Mouse (Mus musculus): ENCODE measurements around the gene Pdzrn4.
"Not testable (repeated sequence)": the region's sequence is repeated elsewhere in the genome, so short reads cannot be mapped to it uniquely, and the experiment has no call there.

Gene Pdzrn4

GRCm38 (mm10) chr15:92396770-92397608, at the start of gene Pdzrn4:
Gene Pdzrn4, plus strand, starts transcription at chr15:92396881.
- no peak for DNase-seq (ENCODE audit: low read depth, low spot score)

- DNase-seq (ENCODE audit: low read depth, low spot score) = no peak
Measured at GRCm38 (mm10) chr15:92347426-92347825, 49.3 kb upstream of the Pdzrn4 start.

GRCm38 (mm10) chr15:92347902-92348301, 48.8 kb upstream of the Pdzrn4 start:
- no peak for DNase-seq (ENCODE audit: low read depth, low spot score)

- DNase-seq (ENCODE audit: low read depth, low spot score) = not testable (repeated sequence)
Measured at GRCm38 (mm10) chr15:92348453-92348852, 48.2 kb upstream of the Pdzrn4 start.

- no peak for DNase-seq (ENCODE audit: low read depth, low spot score)
Measured at GRCm38 (mm10) chr15:92364153-92364552, 32.5 kb upstream of the Pdzrn4 start.

GRCm38 (mm10) chr15:92364592-92364991, 32.1 kb upstream of the Pdzrn4 start:
- no peak for DNase-seq (ENCODE audit: low read depth, low spot score)

- DNase-seq (ENCODE audit: low read depth, low spot score) = no peak
Measured at GRCm38 (mm10) chr15:92394811-92395210, 1.9 kb upstream of the Pdzrn4 start.

- no peak for DNase-seq (ENCODE audit: low read depth, low spot score)
Measured at GRCm38 (mm10) chr15:92398747-92399146, 2.1 kb downstream of the Pdzrn4 start.

GRCm38 (mm10) chr15:92399278-92399677, 2.6 kb downstream of the Pdzrn4 start:
- DNase-seq (ENCODE audit: low read depth, low spot score) = no peak

- DNase-seq (ENCODE audit: low read depth, low spot score) = no peak
Measured at GRCm38 (mm10) chr15:92401554-92401953, 4.9 kb downstream of the Pdzrn4 start.

- no peak for DNase-seq (ENCODE audit: low read depth, low spot score)
Measured at GRCm38 (mm10) chr15:92415323-92415722, 18.6 kb downstream of the Pdzrn4 start.

- DNase-seq (ENCODE audit: low read depth, low spot score) = no peak
Measured at GRCm38 (mm10) chr15:92416141-92416540, 19.5 kb downstream of the Pdzrn4 start.

GRCm38 (mm10) chr15:92416658-92417057, 20.0 kb downstream of the Pdzrn4 start:
- DNase-seq (ENCODE audit: low read depth, low spot score) = no peak

GRCm38 (mm10) chr15:92417120-92417519, 20.4 kb downstream of the Pdzrn4 start:
- DNase-seq (ENCODE audit: low read depth, low spot score) = no peak

GRCm38 (mm10) chr15:92434605-92435004, 37.9 kb downstream of the Pdzrn4 start:
- no peak for DNase-seq (ENCODE audit: low read depth, low spot score)

- no peak for DNase-seq (ENCODE audit: low read depth, low spot score)
Measured at GRCm38 (mm10) chr15:92435306-92435705, 38.6 kb downstream of the Pdzrn4 start.

- no peak for DNase-seq (ENCODE audit: low read depth, low spot score)
Measured at GRCm38 (mm10) chr15:92441630-92442180, 45.0 kb downstream of the Pdzrn4 start.

GRCm38 (mm10) chr15:92447708-92448147, 51.0 kb downstream of the Pdzrn4 start:
- DNase-seq (ENCODE audit: low read depth, low spot score) = no peak

GRCm38 (mm10) chr15:92449112-92449511, 52.4 kb downstream of the Pdzrn4 start:
- no peak for DNase-seq (ENCODE audit: low read depth, low spot score)

- no peak for DNase-seq (ENCODE audit: low read depth, low spot score)
Measured at GRCm38 (mm10) chr15:92452620-92453019, 55.9 kb downstream of the Pdzrn4 start.

- no peak for DNase-seq (ENCODE audit: low read depth, low spot score)
Measured at GRCm38 (mm10) chr15:92482198-92482597, 85.5 kb downstream of the Pdzrn4 start.

GRCm38 (mm10) chr15:92491376-92491775, 94.7 kb downstream of the Pdzrn4 start:
- no peak for DNase-seq (ENCODE audit: low read depth, low spot score)
